Mouse (Mus musculus): ENCODE results near the gene Ccdc107. TPM values are rescaled to one million over a fixed set of nuclear protein-coding genes. Genes with fewer than 3 reads are reported as not detected.

Gene Ccdc107
- polyA plus RNA-seq, 1 experiment from 2014 or later = 61.8 TPM

- Histone ChIP-seq H3K27me3 (no peaks in the 10 kb centered on the region), H3K4me3 (no peak overlapping the region), H3K4me1 (peaks cover 17% of the 10 kb centered on the region), H3K4me2 (replicated peaks) (no peak overlapping the region), H3K36me3 (no peaks in the 10 kb centered on the region), H3K9ac (replicated peaks) (no peak overlapping the region), H3K9me3 (no peaks in the 10 kb centered on the region), H3K27ac (replicated peaks) (no peak overlapping the region)
- ATAC-seq (replicated peaks) = no peak
- 89% methylated on average over 5 of the region's 5 CpGs for WGBS
These were observed 1.9 kb upstream of the Ccdc107 start for GRCm38 (mm10) chr4:43490801-43491200.

- Histone ChIP-seq H3K4me1 (peaks cover 19% of the 10 kb centered on the region), H3K9ac (replicated peaks) (no peak overlapping the region)
- 34% methylated on average over 12 of the region's 12 CpGs for WGBS
These were observed 439 bp upstream of the Ccdc107 start for GRCm38 (mm10) chr4:43492101-43492820.

GRCm38 (mm10) chr4:43493186-43493845, 616 bp downstream of the Ccdc107 start:
- peak overlapping the region; percentile 95 for H3K27ac ChIP-seq (replicated peaks)
- H3K4me1 ChIP-seq = peaks cover 28% of the 10 kb centered on the region
- peak overlapping the region; percentile 77 for H3K9ac ChIP-seq (replicated peaks)
- H3K27me3 ChIP-seq = no peaks in the 10 kb centered on the region
- no peaks in the 10 kb centered on the region for H3K36me3 ChIP-seq
- peak overlapping the region; percentile 55 for H3K4me2 ChIP-seq (replicated peaks)
- under 1% methylated on average over 47 of the region's 47 CpGs for WGBS
- H3K4me3 ChIP-seq = peak overlapping the region; percentile 84
- H3K9me3 ChIP-seq = no peaks in the 10 kb centered on the region
- peak; percentile 92 for ATAC-seq (replicated peaks)

More at GRCm38 (mm10) chr4:43492101-43492820, 439 bp upstream of the Ccdc107 start:
- peak overlapping the region; percentile 84 for H3K4me3 ChIP-seq
- H3K9me3 ChIP-seq = no peaks in the 10 kb centered on the region
- no peak for ATAC-seq (replicated peaks)
- H3K36me3 ChIP-seq = no peaks in the 10 kb centered on the region
- H3K27ac ChIP-seq (replicated peaks) = peak overlapping the region; percentile 95
- no peaks in the 10 kb centered on the region for H3K27me3 ChIP-seq
- peak overlapping the region; percentile 55 for H3K4me2 ChIP-seq (replicated peaks)

- peak overlapping the region; percentile 55 for H3K4me2 ChIP-seq (replicated peaks)
- peak overlapping the region; percentile 77 for H3K9ac ChIP-seq (replicated peaks)
- no peaks in the 10 kb centered on the region for H3K36me3 ChIP-seq
- H3K27me3 ChIP-seq = no peaks in the 10 kb centered on the region
- 3% methylated on average over 9 of the region's 9 CpGs for WGBS
- H3K9me3 ChIP-seq = no peaks in the 10 kb centered on the region
- peak overlapping the region; percentile 84 for H3K4me3 ChIP-seq
- peaks cover 33% of the 10 kb centered on the region for H3K4me1 ChIP-seq
- H3K27ac ChIP-seq (replicated peaks) = peak overlapping the region; percentile 95
- ATAC-seq (replicated peaks) = no peak
These were observed 1.1 kb downstream of the Ccdc107 start for GRCm38 (mm10) chr4:43493846-43494240.

- Histone ChIP-seq H3K4me2 (replicated peaks) (no peak overlapping the region), H3K27ac (replicated peaks) (no peak overlapping the region), H3K27me3 (no peaks in the 10 kb centered on the region), H3K4me1 (peaks cover 44% of the 10 kb centered on the region), H3K9me3 (no peaks in the 10 kb centered on the region), H3K36me3 (no peaks in the 10 kb centered on the region), H3K4me3 (no peak overlapping the region), H3K9ac (replicated peaks) (no peak overlapping the region)
- no peak for ATAC-seq (replicated peaks)
- 44% methylated on average over 6 of the region's 6 CpGs for WGBS
These were observed 3.9 kb downstream of the Ccdc107 start for GRCm38 (mm10) chr4:43496587-43496986.

GRCm38 (mm10) chr4:43497405-43497804, 4.7 kb downstream of the Ccdc107 start:
- 92% methylated on average over 8 of the region's 8 CpGs for WGBS
- no peaks in the 10 kb centered on the region for H3K27me3 ChIP-seq
- ATAC-seq (replicated peaks) = no peak
- H3K36me3 ChIP-seq = no peaks in the 10 kb centered on the region
- no peak overlapping the region for H3K4me2 ChIP-seq (replicated peaks)
- no peak overlapping the region for H3K4me3 ChIP-seq
- no peak overlapping the region for H3K27ac ChIP-seq (replicated peaks)
- H3K9me3 ChIP-seq = no peaks in the 10 kb centered on the region
- no peak overlapping the region for H3K9ac ChIP-seq (replicated peaks)
- peaks cover 44% of the 10 kb centered on the region for H3K4me1 ChIP-seq

- no peaks in the 10 kb centered on the region for H3K27me3 ChIP-seq
- WGBS = 79% methylated on average over 4 of the region's 4 CpGs
- H3K9me3 ChIP-seq = no peaks in the 10 kb centered on the region
- no peak for ATAC-seq (replicated peaks)
- H3K4me3 ChIP-seq = peak overlapping the region; percentile 49
- H3K36me3 ChIP-seq = no peaks in the 10 kb centered on the region
- H3K4me2 ChIP-seq (replicated peaks) = peak overlapping the region; percentile 71
- H3K9ac ChIP-seq (replicated peaks) = no peak overlapping the region
- H3K27ac ChIP-seq (replicated peaks) = no peak overlapping the region
- peaks cover 44% of the 10 kb centered on the region for H3K4me1 ChIP-seq
These were observed 5.2 kb downstream of the Ccdc107 start for GRCm38 (mm10) chr4:43497946-43498345.

- Histone ChIP-seq H3K4me3 (peak overlapping the region; percentile 49), H3K9ac (replicated peaks) (peak overlapping the region; percentile 42), H3K27me3 (no peaks in the 10 kb centered on the region), H3K27ac (replicated peaks) (no peak overlapping the region), H3K4me1 (peaks cover 41% of the 10 kb centered on the region), H3K4me2 (replicated peaks) (peak overlapping the region; percentile 71), H3K36me3 (no peaks in the 10 kb centered on the region), H3K9me3 (no peaks in the 10 kb centered on the region)
- 13% methylated on average over 8 of the region's 8 CpGs for WGBS
- peak; percentile 20; the same call in 1 of the 2 replicates for ATAC-seq (replicated peaks)
These were observed 6.3 kb downstream of the Ccdc107 start for GRCm38 (mm10) chr4:43498983-43499382.

- 7% methylated on average over 50 of the region's 50 CpGs for WGBS
- peak within 1 kb of the TSS; percentile 71 for H3K4me2 ChIP-seq (replicated peaks)
These were observed 7.0 kb downstream of the Ccdc107 start, which contains the start of gene Arhgef39 for GRCm38 (mm10) chr4:43499407-43500333. TSS of gene Arhgef39 (minus strand) at chr4:43499695.

GRCm38 (mm10) chr4:43503041-43503440, 10.3 kb downstream of the Ccdc107 start:
- H3K9me3 ChIP-seq = no peaks in the 10 kb centered on the region
- no peak overlapping the region for H3K4me2 ChIP-seq (replicated peaks)
- H3K36me3 ChIP-seq = no peaks in the 10 kb centered on the region
- H3K27me3 ChIP-seq = peaks cover 12% of the 10 kb centered on the region; the same call in 1 of the 2 replicates
- peaks cover 30% of the 10 kb centered on the region for H3K4me1 ChIP-seq
- H3K27ac ChIP-seq (replicated peaks) = no peak overlapping the region
- 70% methylated on average over 2 of the region's 2 CpGs for WGBS
- no peak for ATAC-seq (replicated peaks)
- no peak overlapping the region for H3K9ac ChIP-seq (replicated peaks)
- no peak overlapping the region for H3K4me3 ChIP-seq

More at GRCm38 (mm10) chr4:43499407-43500333, 7.0 kb downstream of the Ccdc107 start, which contains the start of gene Arhgef39:
- no peak within 1 kb of the TSS for H3K27ac ChIP-seq (replicated peaks)
- peak within 1 kb of the TSS; percentile 49 for H3K4me3 ChIP-seq
- ATAC-seq (replicated peaks) = peak; percentile 83
- H3K27me3 ChIP-seq = no peaks in the 10 kb centered on the region
- H3K36me3 ChIP-seq = no peaks in the 10 kb centered on the region
- no peaks in the 10 kb centered on the region for H3K9me3 ChIP-seq
- peak within 1 kb of the TSS; percentile 42 for H3K9ac ChIP-seq (replicated peaks)
- peaks cover 34% of the 10 kb centered on the region for H3K4me1 ChIP-seq

GRCm38 (mm10) chr4:43503506-43503905, 10.8 kb downstream of the Ccdc107 start:
- 87% methylated on average over 6 of the region's 6 CpGs for WGBS
- ATAC-seq (replicated peaks) = no peak
- no peak overlapping the region for H3K9ac ChIP-seq (replicated peaks)
- no peak overlapping the region for H3K4me2 ChIP-seq (replicated peaks)
- no peak overlapping the region for H3K27ac ChIP-seq (replicated peaks)
- H3K36me3 ChIP-seq = no peaks in the 10 kb centered on the region
- H3K4me3 ChIP-seq = no peak overlapping the region
- H3K4me1 ChIP-seq = peaks cover 30% of the 10 kb centered on the region
- no peaks in the 10 kb centered on the region for H3K9me3 ChIP-seq
- H3K27me3 ChIP-seq = peaks cover 13% of the 10 kb centered on the region; the same call in 1 of the 2 replicates
